Mouse (Mus musculus) kidney, adult 2 months (tissue): ENCODE measurements around the gene Scgb1a1.

Experiments used
- CTCF ChIP-seq: fragments of 200-500 bp; conservative IDR thresholded peaks from 2 replicates; pipeline ENCODE4 v1.5.1; 2011; ENCODE audit warnings: low read depth, mild to moderate bottlenecking, control low read depth, low read length, moderate library complexity, mixed read lengths; ENCODE audit not compliant: insufficient read depth, insufficient read length
- POLR2A ChIP-seq: fragments of 200-500 bp; IDR thresholded peaks from one replicate; pipeline ENCODE4 v1.6.1; 2011; ENCODE audit warnings: low read depth, low read length, control low read depth

GRCm38 (mm10) chr19:9034480-9034879, 53.3 kb downstream of the Scgb1a1 start:
- TF ChIP-seq POLR2A (no peak), CTCF (no peak)
